Mouse (Mus musculus) stomach, embryonic 15.5 days (tissue): ENCODE measurements around the gene Gm13285. TPM values are rescaled to one million over a fixed set of nuclear protein-coding genes. Genes with fewer than 3 reads are reported as not detected.
A peak's percentile ranks its signal among the peaks of the same experiment; 100 is the strongest.
"Not testable (repeated sequence)": the region's sequence is repeated elsewhere in the genome, so short reads cannot be mapped to it uniquely, and the experiment has no call there.

Experiments used
- ATAC-seq: fragments of 200-750 bp; cut with Nextera tagmentation; 2 replicates; pipeline ENCODE4 v1.8.0; 2017; ENCODE audit warnings: low read depth, moderate number of reproducible peaks, moderate TSS enrichment; ENCODE audit not compliant: insufficient read depth, low FRiP score
- H3K27ac ChIP-seq: fragments of 300-500 bp; sonication (generic); 2 replicates; pipeline ENCODE4 v1.5.1; 2015; ENCODE audit warnings: mild to moderate bottlenecking, inconsistent platforms
- H3K27me3 ChIP-seq: fragments of 300-500 bp; sonication (generic); replicated peaks from 2 replicates; pipeline ENCODE4 v1.6.1; 2015; ENCODE audit warnings: inconsistent platforms
- H3K36me3 ChIP-seq: fragments of 300-500 bp; sonication (generic); 2 replicates; pipeline ENCODE4 v1.6.1; 2015; ENCODE audit warnings: inconsistent platforms
- H3K4me1 ChIP-seq: fragments of 300-500 bp; sonication (generic); 2 replicates; pipeline ENCODE4 v1.6.1; 2015; ENCODE audit warnings: inconsistent platforms
- H3K4me2 ChIP-seq: fragments of 300-500 bp; sonication (generic); 2 replicates; pipeline ENCODE4 v1.6.1; 2015; ENCODE audit warnings: mild to moderate bottlenecking, inconsistent platforms
- H3K4me3 ChIP-seq: fragments of 300-500 bp; sonication (generic); replicated peaks from 2 replicates; pipeline ENCODE4 v1.5.1; 2015; ENCODE audit warnings: inconsistent platforms
- H3K9ac ChIP-seq: fragments of 300-500 bp; sonication (generic); 2 replicates; pipeline ENCODE4 v1.6.1; 2015; ENCODE audit warnings: inconsistent platforms
- H3K9me3 ChIP-seq: fragments of 300-500 bp; sonication (generic); 2 replicates; pipeline ENCODE4 v1.6.1; 2016; ENCODE audit warnings: inconsistent platforms
- WGBS: fragments of 180-500 bp; shearing (Covaris S2); methylation state at CpG from one replicate; pipeline ENCODE4 v1.1.7; 2015; 5-methylcytosine and 5-hydroxymethylcytosine counted together
- polyA plus RNA-seq: library from polyadenylated mRNA; unstranded; fragments of >200 nt; fragmentation: Nextera tagmentation; extraction: Ambion mirVana; gene quantifications from 2 replicates; pipeline ENCODE4 v1.2.1, GENCODE M21; 2015

Gene Gm13285
- polyA plus RNA-seq, 1 experiment from 2014 or later: 1.3 TPM

- not testable (repeated sequence) for H3K36me3 ChIP-seq, H3K4me2 ChIP-seq, H3K4me1 ChIP-seq, H3K9me3 ChIP-seq, H3K27me3 ChIP-seq, H3K9ac ChIP-seq, H3K27ac ChIP-seq, ATAC-seq
- H3K4me3 ChIP-seq: 0 out of 2 replicates have a peak within 1 kb of the TSS, but pooled peaks have one; percentile 23
- no CpG with 5 or more reads among the region's 8 CpGs for WGBS
Observed at GRCm38 (mm10) chr4:88805231-88805630, 5.8 kb downstream of the Gm13285 start, which contains the start of gene Gm13288. Gene Gm13288, plus strand, starts transcription at chr4:88805531.

GRCm38 (mm10) chr4:88805761-88806160 is 6.3 kb downstream of the Gm13285 start:
- H3K9ac ChIP-seq, H3K4me2 ChIP-seq, ATAC-seq, H3K36me3 ChIP-seq, H3K4me1 ChIP-seq, H3K27ac ChIP-seq, H3K27me3 ChIP-seq, H3K9me3 ChIP-seq: not testable (repeated sequence)
- H3K4me3 ChIP-seq: 0 out of 2 replicates have a peak overlapping the region, but pooled peaks have one; percentile 23
- WGBS: 0% methylated on average over 14 of the region's 34 CpGs

GRCm38 (mm10) chr4:88815928-88816327 is 16.5 kb downstream of the Gm13285 start, which contains the start of gene Ifna7:
Gene Ifna7, plus strand, starts transcription at chr4:88816228.
- Histone ChIP-seq H3K4me3 (no peak within 1 kb of the TSS), H3K27me3 (no peaks in the 10 kb centered on the region), H3K9me3 (no peaks in the 10 kb centered on the region), H3K27ac (no peak within 1 kb of the TSS), H3K9ac (no peak within 1 kb of the TSS), H3K4me1 (no peaks in the 10 kb centered on the region), H3K36me3 (no peaks in the 10 kb centered on the region), H3K4me2 (no peak within 1 kb of the TSS)
- ATAC-seq: no peak
- WGBS: 55% methylated on average over 3 of the region's 3 CpGs

- no peak within 1 kb of the TSS for H3K4me2 ChIP-seq
- ATAC-seq: no peak
- no peak within 1 kb of the TSS for H3K9ac ChIP-seq
- WGBS: 85% methylated on average over 1 of the region's 1 CpGs
- H3K36me3 ChIP-seq: no peaks in the 10 kb centered on the region
- no peaks in the 10 kb centered on the region for H3K27me3 ChIP-seq
- H3K4me3 ChIP-seq: no peak within 1 kb of the TSS
- H3K9me3 ChIP-seq: no peaks in the 10 kb centered on the region
- H3K27ac ChIP-seq: no peak within 1 kb of the TSS
- no peaks in the 10 kb centered on the region for H3K4me1 ChIP-seq
Observed at GRCm38 (mm10) chr4:88819659-88820058, 20.2 kb downstream of the Gm13285 start, which contains the start of gene Ifna11. Gene Ifna11, plus strand, starts transcription at chr4:88819959.

GRCm38 (mm10) chr4:88822995-88823394 is 23.5 kb downstream of the Gm13285 start:
- H3K36me3 ChIP-seq: no peaks in the 10 kb centered on the region
- H3K27ac ChIP-seq: no peak overlapping the region
- H3K27me3 ChIP-seq: no peaks in the 10 kb centered on the region
- no peak overlapping the region for H3K4me2 ChIP-seq
- no peaks in the 10 kb centered on the region for H3K4me1 ChIP-seq
- 22% methylated on average over 4 of the region's 4 CpGs for WGBS
- no peak overlapping the region for H3K4me3 ChIP-seq
- H3K9ac ChIP-seq: no peak overlapping the region
- H3K9me3 ChIP-seq: no peaks in the 10 kb centered on the region
- ATAC-seq: no peak

GRCm38 (mm10) chr4:88827116-88827515 is 27.7 kb downstream of the Gm13285 start, which contains the start of gene Ifna6:
Gene Ifna6, plus strand, starts transcription at chr4:88827416.
- not testable (repeated sequence) for H3K9me3 ChIP-seq, H3K4me3 ChIP-seq, ATAC-seq

GRCm38 (mm10) chr4:88830523-88830922 is 31.1 kb downstream of the Gm13285 start:
- Histone ChIP-seq H3K4me3 (no peak overlapping the region), H3K4me1 (no peaks in the 10 kb centered on the region), H3K36me3 (no peaks in the 10 kb centered on the region), H3K9me3 (no peaks in the 10 kb centered on the region), H3K27me3 (no peaks in the 10 kb centered on the region), H3K4me2 (no peak overlapping the region), H3K9ac (no peak overlapping the region), H3K27ac (no peak overlapping the region)
- ATAC-seq: no peak
- 38% methylated on average over 4 of the region's 4 CpGs for WGBS

More at GRCm38 (mm10) chr4:88827116-88827515, 27.7 kb downstream of the Gm13285 start, which contains the start of gene Ifna6:
- not testable (repeated sequence) for H3K27me3 ChIP-seq, H3K4me2 ChIP-seq, H3K4me1 ChIP-seq, H3K27ac ChIP-seq, H3K36me3 ChIP-seq, H3K9ac ChIP-seq

GRCm38 (mm10) chr4:88835225-88835624 is 35.8 kb downstream of the Gm13285 start, which contains the start of gene Ifna5:
Gene Ifna5, plus strand, starts transcription at chr4:88835525.
- not testable (repeated sequence) for ATAC-seq, H3K4me3 ChIP-seq, H3K27me3 ChIP-seq, H3K4me1 ChIP-seq, H3K4me2 ChIP-seq, H3K9ac ChIP-seq, H3K27ac ChIP-seq, H3K9me3 ChIP-seq, H3K36me3 ChIP-seq
- WGBS: 88% methylated on average over 1 of the region's 1 CpGs

- Histone ChIP-seq H3K9me3 (no peaks in the 10 kb centered on the region), H3K4me1 (no peaks in the 10 kb centered on the region)
- 45% methylated on average over 3 of the region's 3 CpGs for WGBS
Observed at GRCm38 (mm10) chr4:88838828-88839227, 39.4 kb downstream of the Gm13285 start.

GRCm38 (mm10) chr4:88840058-88840457 is 40.6 kb downstream of the Gm13285 start:
- Histone ChIP-seq H3K4me2 (no peak overlapping the region), H3K9ac (no peak overlapping the region), H3K36me3 (no peaks in the 10 kb centered on the region), H3K9me3 (no peaks in the 10 kb centered on the region), H3K27ac (no peak overlapping the region), H3K4me1 (no peaks in the 10 kb centered on the region), H3K27me3 (no peaks in the 10 kb centered on the region), H3K4me3 (no peak overlapping the region)
- WGBS: 62% methylated on average over 3 of the region's 3 CpGs
- no peak for ATAC-seq

More at GRCm38 (mm10) chr4:88838828-88839227, 39.4 kb downstream of the Gm13285 start:
- no peak overlapping the region for H3K4me3 ChIP-seq
- H3K9ac ChIP-seq: no peak overlapping the region
- no peak overlapping the region for H3K4me2 ChIP-seq
- no peaks in the 10 kb centered on the region for H3K36me3 ChIP-seq
- ATAC-seq: no peak
- H3K27ac ChIP-seq: no peak overlapping the region
- no peaks in the 10 kb centered on the region for H3K27me3 ChIP-seq

- H3K27ac ChIP-seq: no peak within 1 kb of the TSS
- H3K4me3 ChIP-seq: no peak within 1 kb of the TSS
- H3K9ac ChIP-seq: no peak within 1 kb of the TSS
- H3K27me3 ChIP-seq: no peaks in the 10 kb centered on the region
- WGBS: 47% methylated on average over 2 of the region's 2 CpGs
- no peaks in the 10 kb centered on the region for H3K9me3 ChIP-seq
- no peak for ATAC-seq
- no peak within 1 kb of the TSS for H3K4me2 ChIP-seq
- H3K4me1 ChIP-seq: no peaks in the 10 kb centered on the region
- no peaks in the 10 kb centered on the region for H3K36me3 ChIP-seq
Observed at GRCm38 (mm10) chr4:88841438-88841911, 42.0 kb downstream of the Gm13285 start, which contains the start of gene Ifna4. Gene Ifna4, plus strand, starts transcription at chr4:88841861.

GRCm38 (mm10) chr4:88845334-88845733 is 45.9 kb downstream of the Gm13285 start:
- Histone ChIP-seq H3K9me3 (no peaks in the 10 kb centered on the region), H3K27me3 (no peaks in the 10 kb centered on the region), H3K9ac (no peak overlapping the region), H3K4me3 (no peak overlapping the region), H3K4me2 (no peak overlapping the region), H3K36me3 (no peaks in the 10 kb centered on the region), H3K4me1 (no peaks in the 10 kb centered on the region), H3K27ac (no peak overlapping the region)
- no peak for ATAC-seq
- 55% methylated on average over 2 of the region's 2 CpGs for WGBS

- ATAC-seq: no peak
- Histone ChIP-seq H3K27me3 (no peaks in the 10 kb centered on the region), H3K4me2 (no peak within 1 kb of the TSS), H3K9ac (no peak within 1 kb of the TSS), H3K9me3 (no peaks in the 10 kb centered on the region), H3K4me1 (no peaks in the 10 kb centered on the region), H3K4me3 (no peak within 1 kb of the TSS), H3K36me3 (no peaks in the 10 kb centered on the region), H3K27ac (no peak within 1 kb of the TSS)
- 86% methylated on average over 1 of the region's 1 CpGs for WGBS
Observed at GRCm38 (mm10) chr4:88849698-88850097, 50.2 kb downstream of the Gm13285 start, which contains the start of gene Ifna1. Gene Ifna1, plus strand, starts transcription at chr4:88850087.
